Mouse (Mus musculus) MEL (cell line): ENCODE results near the gene Echs1. TPM values are rescaled to one million over a fixed set of nuclear protein-coding genes. Genes with fewer than 3 reads are reported as not detected.
"Not testable (repeated sequence)": the region's sequence is repeated elsewhere in the genome, so short reads cannot be mapped to it uniquely, and the experiment has no call there.

Experiments used
- DNase-seq: peaks from one replicate; pipeline ENCODE4 v3.0.0; 2011; ENCODE audit warnings: low read depth, low spot score
- H3K27ac ChIP-seq: 2 replicates; pipeline ENCODE4 v1.5.1; 2012; ENCODE audit warnings: low read depth, mild to moderate bottlenecking, control low read depth, low read length, moderate library complexity; ENCODE audit not compliant: control insufficient read depth
- H3K27me3 ChIP-seq, 2 experiments: fragments of 150-350 bp in 1 of 2; sonication (generic) in 1 of 2; 2 replicates each; pipeline ENCODE4 v1.6.1; 2012; ENCODE audit warnings: low read length in 2 of 2, mild to moderate bottlenecking in 2 of 2, improper control_type of control experiment in 1 of 2, moderate library complexity in 1 of 2; ENCODE audit not compliant: insufficient read depth in 2 of 2, control insufficient read depth in 1 of 2
- H3K36me3 ChIP-seq, 2 experiments: 2 replicates each; pipeline ENCODE4 v1.6.1; 2012 to 2014; ENCODE audit warnings: low read length in 2 of 2, improper control_type of control experiment in 1 of 2, inconsistent platforms in 1 of 2, mild to moderate bottlenecking in 1 of 2; ENCODE audit not compliant: insufficient read depth in 2 of 2, control insufficient read depth in 1 of 2
- H3K4me1 ChIP-seq, 2 experiments: fragments of 150-350 bp in 1 of 2; sonication (generic) in 1 of 2; 2 replicates each; pipeline ENCODE4 v1.6.1; 2012; ENCODE audit warnings: low read length in 2 of 2, improper control_type of control experiment in 1 of 2, mild to moderate bottlenecking in 1 of 2; ENCODE audit not compliant: insufficient read depth in 2 of 2, control insufficient read depth in 1 of 2
- H3K4me3 ChIP-seq, 2 experiments: fragments of 150-350 bp in 1 of 2; sonication (generic) in 1 of 2; 2 replicates each; pipeline ENCODE4 v1.5.1; 2012; ENCODE audit warnings: low read depth in 2 of 2, low read length in 2 of 2, mild to moderate bottlenecking in 2 of 2, moderate library complexity in 2 of 2, control low read depth in 1 of 2, improper control_type of control experiment in 1 of 2; ENCODE audit not compliant: control insufficient read depth in 1 of 2, insufficient read depth in 1 of 2
- H3K79me2 ChIP-seq: 2 replicates; pipeline ENCODE4 v1.6.1; 2012; ENCODE audit warnings: mild to moderate bottlenecking, low read length, moderate library complexity; ENCODE audit not compliant: control insufficient read depth, poor library complexity, insufficient read depth
- H3K9ac ChIP-seq: 2 replicates; pipeline ENCODE4 v1.6.1; 2012; ENCODE audit warnings: low read depth, mild to moderate bottlenecking, control low read depth, low read length, moderate library complexity; ENCODE audit not compliant: control insufficient read depth, poor library complexity, severe bottlenecking
- H3K9me3 ChIP-seq: fragments of 150-350 bp; sonication (generic); replicated peaks from 2 replicates; pipeline ENCODE4 v1.6.1; 2012; ENCODE audit warnings: mild to moderate bottlenecking, low read length, improper control_type of control experiment, moderate library complexity; ENCODE audit not compliant: insufficient read depth
- BHLHE40 ChIP-seq: IDR thresholded peaks from 2 replicates; pipeline ENCODE4 v1.6.1; 2012; ENCODE audit warnings: low read depth, mild to moderate bottlenecking, inconsistent platforms, low read length, improper control_type of control experiment, borderline replicate concordance
- ELF1 ChIP-seq: IDR thresholded peaks from 2 replicates; pipeline ENCODE4 v1.6.1; 2014; ENCODE audit warnings: low read depth, mild to moderate bottlenecking, inconsistent platforms, low read length, improper control_type of control experiment, moderate library complexity
- EP300 ChIP-seq, 2 experiments: IDR thresholded peaks; 2 replicates each; pipeline ENCODE4 v1.6.1; 2011; ENCODE audit warnings: improper control_type of control experiment in 2 of 2, low read length in 2 of 2, low read depth in 1 of 2, mild to moderate bottlenecking in 1 of 2
- ETS1 ChIP-seq: IDR thresholded peaks from 2 replicates; pipeline ENCODE4 v1.6.1; 2012; ENCODE audit warnings: low read depth, mild to moderate bottlenecking, inconsistent platforms, low read length, improper control_type of control experiment, moderate library complexity
- GABPA ChIP-seq: IDR thresholded peaks from 2 replicates; pipeline ENCODE4 v1.6.1; 2012; ENCODE audit warnings: low read depth, mild to moderate bottlenecking, inconsistent platforms, low read length, improper control_type of control experiment, moderate library complexity
- GATA1 ChIP-seq: IDR thresholded peaks from 2 replicates; pipeline ENCODE4 v1.6.1; 2011; ENCODE audit warnings: low read depth, low read length, improper control_type of control experiment
- HCFC1 ChIP-seq: IDR thresholded peaks from 2 replicates; pipeline ENCODE4 v1.6.1; 2012; ENCODE audit warnings: low read depth, mild to moderate bottlenecking, inconsistent platforms, low read length, improper control_type of control experiment, moderate library complexity
- KAT2A ChIP-seq: conservative IDR thresholded peaks from 2 replicates; pipeline ENCODE4 v1.6.1; 2012; ENCODE audit warnings: low read depth, low read length, improper control_type of control experiment, inconsistent platforms
- MAFK ChIP-seq: IDR thresholded peaks from 2 replicates; pipeline ENCODE4 v1.6.1; 2011; ENCODE audit warnings: low read depth, mild to moderate bottlenecking, low read length, improper control_type of control experiment, borderline replicate concordance
- MAZ ChIP-seq: IDR thresholded peaks from 2 replicates; pipeline ENCODE4 v1.6.1; 2012; ENCODE audit warnings: low read depth, mild to moderate bottlenecking, inconsistent platforms, low read length, improper control_type of control experiment
- MXI1 ChIP-seq: IDR thresholded peaks from 2 replicates; pipeline ENCODE4 v1.6.1; 2011; ENCODE audit warnings: mild to moderate bottlenecking, low read depth, low read length, improper control_type of control experiment
- MYB ChIP-seq: IDR thresholded peaks from 2 replicates; pipeline ENCODE4 v1.6.1; 2011; ENCODE audit warnings: mild to moderate bottlenecking, low read depth, low read length, improper control_type of control experiment
- MYC ChIP-seq: IDR thresholded peaks from 2 replicates; pipeline ENCODE4 v1.6.1; 2011; ENCODE audit warnings: low read depth, mild to moderate bottlenecking, low read length, improper control_type of control experiment, moderate library complexity
- RCOR1 ChIP-seq: IDR thresholded peaks from 2 replicates; pipeline ENCODE4 v1.6.1; 2012; ENCODE audit warnings: low read depth, mild to moderate bottlenecking, inconsistent platforms, low read length, improper control_type of control experiment
- SIN3A ChIP-seq: IDR thresholded peaks from 2 replicates; pipeline ENCODE4 v1.6.1; 2012; ENCODE audit warnings: low read length, improper control_type of control experiment, inconsistent platforms
- SMC3 ChIP-seq: IDR thresholded peaks from 2 replicates; pipeline ENCODE4 v1.6.1; 2011; ENCODE audit warnings: low read depth, low read length, improper control_type of control experiment
- TAL1 ChIP-seq: IDR thresholded peaks from 2 replicates; pipeline ENCODE4 v1.6.1; 2012; ENCODE audit warnings: mild to moderate bottlenecking, inconsistent platforms, low read length, moderate library complexity, mixed read lengths
- TCF12 ChIP-seq: IDR thresholded peaks from 2 replicates; pipeline ENCODE4 v1.6.1; 2014; ENCODE audit warnings: low read depth, mild to moderate bottlenecking, inconsistent platforms, low read length, improper control_type of control experiment, moderate library complexity
- UBTF ChIP-seq: IDR thresholded peaks from 2 replicates; pipeline ENCODE4 v1.6.1; 2012; ENCODE audit warnings: low read depth, mild to moderate bottlenecking, inconsistent platforms, low read length, improper control_type of control experiment, moderate library complexity, borderline replicate concordance; ENCODE audit not compliant: insufficient read depth
- USF2 ChIP-seq, 2 experiments: IDR thresholded peaks; 2 replicates each; pipeline ENCODE4 v1.6.1; 2011 to 2012; ENCODE audit warnings: improper control_type of control experiment in 2 of 2, low read length in 2 of 2, borderline replicate concordance in 1 of 2, inconsistent platforms in 1 of 2, low read depth in 1 of 2, mild to moderate bottlenecking in 1 of 2; ENCODE audit not compliant: insufficient read depth in 1 of 2
- ZC3H11A ChIP-seq: IDR thresholded peaks from 2 replicates; pipeline ENCODE4 v1.6.1; 2012; ENCODE audit warnings: low read depth, mild to moderate bottlenecking, inconsistent platforms, low read length, improper control_type of control experiment
- ZKSCAN1 ChIP-seq: IDR thresholded peaks from 2 replicates; pipeline ENCODE4 v1.6.1; 2012; ENCODE audit warnings: low read depth, mild to moderate bottlenecking, inconsistent platforms, low read length, improper control_type of control experiment, moderate library complexity
- ZNF384 ChIP-seq: IDR thresholded peaks from 2 replicates; pipeline ENCODE4 v1.6.1; 2012; ENCODE audit warnings: low read depth, mild to moderate bottlenecking, inconsistent platforms, low read length, improper control_type of control experiment
- polyA plus RNA-seq, 2 experiments: library from polyadenylated mRNA; stranded (reverse) in 1 of 2; unstranded in 1 of 2; fragments of >175 nt in 1 of 2; fragments of >200 nt in 1 of 2; gene quantifications; 2 replicates each; pipeline versions ENCODE4 v1.2.1 to v1.2.4; 2012; ENCODE audit warnings: low replicate concordance in 2 of 2, low read depth in 1 of 2; ENCODE audit not compliant: insufficient read length in 2 of 2, insufficient read depth in 1 of 2, missing spikeins in 1 of 2
- total RNA-seq: library from RNA; depleted of rRNA; stranded (reverse); fragments of 300-350 nt; gene quantifications from 2 replicates; pipeline ENCODE4 v1.2.3, GENCODE M21; 2012

Echs1 gene
- total and polyA plus RNA-seq, 3 experiments: 22.8 to 47.7 TPM; not detected in 1

DNA sequence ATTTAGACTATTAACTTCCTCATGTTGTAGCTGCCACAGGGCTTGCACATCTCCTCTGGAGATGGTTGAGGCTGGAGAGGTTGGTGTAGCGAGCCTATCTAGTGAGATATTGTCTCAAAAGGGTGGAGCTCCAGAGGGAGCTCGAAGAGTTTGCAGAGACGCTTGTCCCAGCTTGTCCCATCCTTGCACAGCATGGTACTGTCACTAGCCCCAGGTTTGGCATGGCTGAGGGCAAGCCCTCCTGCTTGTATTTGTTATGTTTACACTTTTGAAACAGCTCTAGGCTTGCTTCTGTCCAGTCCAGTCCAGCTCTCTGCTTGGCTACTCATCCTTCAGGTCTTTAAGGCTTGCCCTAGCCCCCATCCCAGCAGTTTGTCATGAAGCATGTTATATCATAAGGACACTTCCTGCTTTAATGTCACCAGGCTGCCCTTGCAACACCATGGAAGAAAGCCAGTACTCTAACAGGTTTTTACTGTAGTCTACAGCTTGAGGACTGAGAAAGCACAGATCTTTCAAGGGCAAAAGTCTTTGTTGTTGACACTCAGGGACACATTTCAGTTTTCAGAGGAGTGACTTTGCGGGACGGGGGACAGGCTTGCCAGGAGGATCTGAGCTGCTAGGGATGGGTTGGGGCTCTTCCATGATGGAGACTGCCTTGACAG, 19.0 kb upstream of the Echs1 start:
- H3K4me1 ChIP-seq: peaks cover 0 to 21% of the 10 kb centered on the region in 2 experiments; a peak in 2 of 4 replicates
- DNase-seq: peak; percentile 39
- no peak overlapping the region for H3K27ac ChIP-seq
- peaks cover 0 to 16% of the 10 kb centered on the region in 2 experiments; a peak in 2 of 4 replicates for H3K36me3 ChIP-seq
- no peak overlapping the region for H3K9ac ChIP-seq
- no peaks in the 10 kb centered on the region for H3K9me3 ChIP-seq
- no peak overlapping the region for H3K4me3 ChIP-seq
- peaks cover 2% of the 10 kb centered on the region; the same call in 1 of the 2 replicates for H3K79me2 ChIP-seq
- no peak for TF ChIP-seq SMC3
- TF ChIP-seq ZNF384: no peak
- no peak for TF ChIP-seq MYB
- no peak for TF ChIP-seq EP300 (IDR thresholded peaks at IDR 0.05; ENCODE audit: low read depth in 1 of 2, low read length in 2 of 2)
- TF ChIP-seq TAL1: no peak
- no peak for TF ChIP-seq HCFC1
- no peak for TF ChIP-seq GABPA
- no peak for TF ChIP-seq ZKSCAN1
- no peak for TF ChIP-seq ELF1
- no peak for TF ChIP-seq KAT2A
- no peak for TF ChIP-seq RCOR1
- no peak for TF ChIP-seq MAFK
- TF ChIP-seq MAZ: no peak
- no peak for TF ChIP-seq MYC
- TF ChIP-seq ETS1: no peak
- no peak for TF ChIP-seq ZC3H11A
- no peak for TF ChIP-seq MXI1
- TF ChIP-seq BHLHE40: no peak
- no peak for TF ChIP-seq UBTF
- no peak for TF ChIP-seq USF2 (IDR thresholded peaks at IDR 0.05; ENCODE audit: borderline replicate concordance in 1 of 2, insufficient read depth in 1 of 2, low read depth in 1 of 2, low read length in 2 of 2)
- H3K27me3 ChIP-seq: no peaks in the 10 kb centered on the region

DNA sequence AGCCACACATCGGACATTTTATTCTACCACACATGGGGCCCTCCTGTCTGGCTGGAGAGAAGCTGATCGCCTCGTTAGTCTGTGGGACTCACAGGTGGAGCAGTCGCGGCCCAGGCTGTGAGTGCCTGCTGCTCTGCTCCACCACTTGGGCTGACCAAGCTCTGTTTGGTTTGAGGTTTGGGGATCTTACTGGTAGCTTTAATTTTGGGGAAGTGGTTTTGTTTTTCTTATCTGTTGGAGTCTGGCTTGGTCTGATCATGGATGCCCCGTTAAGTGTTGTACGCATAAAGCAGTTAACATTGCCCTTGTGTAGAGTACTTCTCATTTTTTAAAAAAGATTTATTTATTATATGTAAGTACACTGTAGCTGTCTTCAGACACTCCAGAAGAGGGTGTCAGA, 17.8 kb upstream of the Echs1 start:
- Histone ChIP-seq H3K4me1 (peaks cover 0 to 21% of the 10 kb centered on the region in 2 experiments; a peak in 2 of 4 replicates), H3K36me3 (peaks cover 0 to 16% of the 10 kb centered on the region in 2 experiments; a peak in 2 of 4 replicates)
- not testable (repeated sequence) for H3K79me2 ChIP-seq, H3K9me3 ChIP-seq, H3K4me3 ChIP-seq, H3K27ac ChIP-seq, H3K27me3 ChIP-seq, H3K9ac ChIP-seq
- peak; percentile 69 for DNase-seq
- TF ChIP-seq SIN3A (peak; percentile 58; the same call in 1 of the 2 replicates), EP300 (IDR thresholded peaks at IDR 0.05; ENCODE audit: low read depth in 1 of 2, low read length in 2 of 2) (peak; percentile 81 to 83), TCF12 (peak; percentile 79), RCOR1 (peak; percentile 92), ETS1 (peak; percentile 48; the same call in 1 of the 2 replicates), TAL1 (peak; percentile 51), GATA1 (peak; percentile 83)

DNA sequence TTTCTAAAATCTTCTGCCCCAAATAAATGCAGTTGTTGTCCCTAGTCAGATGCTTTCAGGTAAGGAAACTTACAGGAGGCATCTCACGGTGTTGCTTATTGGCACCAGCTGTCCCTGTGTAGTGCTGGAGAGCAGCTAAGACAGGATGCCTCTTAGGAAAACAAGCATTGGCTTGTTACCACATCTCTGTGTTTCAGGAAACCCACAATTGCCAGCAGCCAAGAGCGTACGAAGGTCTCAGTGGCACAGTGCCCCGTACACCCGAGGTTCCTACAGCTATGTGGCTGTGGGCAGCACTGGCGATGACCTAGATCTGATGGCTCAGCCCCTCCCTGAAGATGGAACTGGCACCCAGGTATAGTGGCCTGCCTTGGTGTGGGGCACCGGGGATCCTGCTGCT, 15.9 kb upstream of the Echs1 start:
- H3K4me3 ChIP-seq, H3K79me2 ChIP-seq, DNase-seq, H3K9me3 ChIP-seq, H3K27me3 ChIP-seq, H3K9ac ChIP-seq, H3K27ac ChIP-seq: not testable (repeated sequence)
- H3K4me1 ChIP-seq: peaks cover 0 to 21% of the 10 kb centered on the region in 2 experiments; a peak in 2 of 4 replicates
- peaks cover 0 to 16% of the 10 kb centered on the region in 2 experiments; a peak in 2 of 4 replicates for H3K36me3 ChIP-seq
